Mouse (Mus musculus): ENCODE data around the gene Nova2.

Nova2 gene

DNA sequence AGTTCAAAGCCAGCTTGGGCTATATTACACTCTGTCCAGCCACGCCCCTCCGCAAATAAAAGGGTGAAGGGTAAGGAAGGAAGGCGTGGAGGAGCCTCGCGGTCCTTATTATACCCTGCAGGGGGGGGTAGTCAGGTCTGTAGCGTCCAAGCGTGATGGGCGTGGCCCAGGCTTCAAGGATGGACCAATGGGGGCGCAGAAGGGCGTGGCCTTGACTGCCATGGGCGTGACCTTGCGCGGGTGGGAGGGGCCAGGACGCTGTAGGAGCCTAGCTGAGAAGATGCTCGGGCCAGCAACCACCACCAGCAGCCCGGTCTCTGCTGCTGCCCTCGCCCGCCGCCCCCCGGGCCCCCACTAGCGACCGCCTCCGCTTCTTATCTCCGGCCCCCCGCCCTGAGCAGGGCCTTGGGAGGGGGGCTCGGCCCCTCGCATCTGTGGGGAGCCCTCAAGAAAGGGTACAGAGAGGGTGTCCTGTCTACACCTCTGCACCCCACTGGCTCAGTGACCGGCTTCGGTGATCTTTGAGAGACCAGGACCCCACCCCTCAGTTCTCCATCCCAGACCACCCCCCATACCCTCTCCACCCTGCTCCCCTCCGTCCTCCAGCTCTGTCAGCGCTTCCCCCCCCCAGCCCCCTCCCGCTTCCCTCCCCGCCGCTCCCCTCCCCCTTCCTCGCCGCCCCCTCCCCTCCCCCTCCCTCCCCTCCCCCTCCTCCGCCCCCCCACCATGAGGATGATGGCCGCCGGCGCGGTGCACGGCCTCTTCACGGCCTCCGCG, at the start of gene Nova2:
Gene Nova2, plus strand, starts transcription at position 727 of the 777 bp plus-strand sequence.
- DNase-seq (ENCODE audit: low spot score in 2 of 2) = peak in 1 of 2 experiments; percentile 48

DNA sequence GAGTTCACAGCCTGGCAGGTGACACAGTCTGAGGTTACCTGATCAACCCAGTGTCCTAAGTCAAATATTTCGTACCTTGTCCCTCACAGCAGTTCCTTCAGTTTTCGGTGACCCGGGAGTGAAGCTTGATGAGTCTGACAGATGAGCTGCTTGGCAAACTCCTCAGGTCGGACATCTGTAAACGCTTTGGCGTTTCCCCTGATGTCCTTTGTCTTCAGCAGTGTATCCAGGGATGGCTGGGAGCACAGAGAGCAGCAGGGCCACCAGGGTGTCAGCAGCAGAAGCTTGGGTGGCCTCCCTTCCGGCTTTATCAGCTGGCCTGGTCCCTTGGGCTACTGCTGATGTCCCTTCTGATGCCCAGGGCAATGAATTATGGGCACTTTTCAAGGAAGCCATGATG, 47.0 kb upstream of the Nova2 start:
- no peak for DNase-seq (ENCODE audit: low spot score in 2 of 2)

DNA sequence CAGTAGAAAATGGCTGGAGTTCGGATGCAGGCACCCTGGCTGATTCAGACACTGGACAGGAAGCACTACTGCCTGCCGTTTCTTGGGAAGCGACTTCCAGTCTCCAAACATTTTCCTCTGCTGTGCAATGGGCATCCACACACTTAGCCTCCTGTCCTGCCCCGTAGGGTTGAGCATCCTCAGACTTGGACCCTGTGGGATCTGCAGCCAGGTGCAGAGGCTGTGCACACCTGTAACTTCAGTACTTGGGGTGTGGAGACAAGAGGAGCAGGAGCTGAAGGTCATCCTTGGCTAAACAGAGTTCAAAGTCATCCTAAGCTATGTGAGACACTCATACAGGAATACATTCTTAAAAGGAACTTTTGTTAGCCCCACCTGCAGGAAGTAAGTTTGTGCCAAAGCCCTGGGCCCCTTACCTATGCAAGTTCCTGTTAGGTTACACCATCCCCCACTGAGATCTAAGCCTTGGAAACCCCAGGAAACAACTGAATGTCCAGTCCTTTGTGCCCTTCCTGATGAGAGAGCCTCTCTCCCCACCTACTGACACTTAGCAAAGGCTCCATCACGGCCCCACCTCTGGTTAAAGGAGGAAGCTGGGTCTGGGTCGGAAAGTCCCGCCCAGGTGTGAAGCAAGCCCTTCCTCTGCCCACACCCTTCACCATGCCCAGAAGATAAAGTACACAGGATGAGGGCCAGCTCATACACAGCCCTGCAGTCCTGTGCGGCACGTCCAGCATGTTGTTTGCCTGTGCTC, 41.5 kb upstream of the Nova2 start:
- peak in 1 of 2 experiments; percentile 18 for DNase-seq (ENCODE audit: low spot score in 2 of 2)

- DNase-seq (ENCODE audit: low spot score in 2 of 2) = no peak
These were observed 40.8 kb upstream of the Nova2 start for GRCm38 (mm10) chr7:18884745-18885422.

- DNase-seq (ENCODE audit: low spot score in 2 of 2) = no peak
These were observed 38.7 kb upstream of the Nova2 start for GRCm38 (mm10) chr7:18886963-18887362.

GRCm38 (mm10) chr7:18890848-18891247, 34.8 kb upstream of the Nova2 start:
- DNase-seq (ENCODE audit: low spot score in 2 of 2) = no peak

DNA sequence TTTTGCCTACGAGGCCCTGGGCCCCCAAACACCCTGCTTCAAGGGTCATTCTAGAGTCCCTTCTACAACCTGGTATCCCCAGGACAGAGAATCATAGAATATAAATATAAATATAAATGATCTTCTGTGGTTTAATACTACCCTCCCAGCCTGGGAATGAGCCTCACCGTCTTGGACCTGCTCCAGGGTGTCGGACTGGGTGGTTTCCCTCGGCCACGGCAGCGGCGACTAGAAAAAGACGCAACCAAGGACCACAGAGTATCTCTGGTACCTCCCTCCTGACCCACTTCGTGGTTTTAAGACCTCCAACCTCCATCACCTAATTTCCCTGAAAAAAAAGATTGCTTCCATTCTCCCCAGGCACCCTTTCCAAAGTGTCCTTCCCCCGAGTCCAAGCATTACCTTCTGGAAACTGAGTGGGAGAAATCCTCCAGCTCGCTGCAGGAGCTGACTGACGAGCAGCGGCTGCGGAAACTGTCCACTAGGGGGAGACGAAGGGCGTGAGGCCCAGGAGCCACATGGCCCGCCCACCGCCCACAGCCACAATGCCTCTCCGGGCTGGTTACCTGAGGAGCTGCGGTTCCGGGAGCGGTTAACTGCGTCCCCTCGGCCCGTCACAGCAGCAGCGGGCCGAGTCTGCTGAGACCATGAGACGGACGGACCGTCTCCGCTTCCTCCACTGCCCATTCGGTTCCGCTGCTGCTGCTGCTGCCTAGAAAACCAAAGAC, 33.7 kb upstream of the Nova2 start:
- DNase-seq (ENCODE audit: low spot score in 2 of 2) = peak; percentile 72 to 79

DNA sequence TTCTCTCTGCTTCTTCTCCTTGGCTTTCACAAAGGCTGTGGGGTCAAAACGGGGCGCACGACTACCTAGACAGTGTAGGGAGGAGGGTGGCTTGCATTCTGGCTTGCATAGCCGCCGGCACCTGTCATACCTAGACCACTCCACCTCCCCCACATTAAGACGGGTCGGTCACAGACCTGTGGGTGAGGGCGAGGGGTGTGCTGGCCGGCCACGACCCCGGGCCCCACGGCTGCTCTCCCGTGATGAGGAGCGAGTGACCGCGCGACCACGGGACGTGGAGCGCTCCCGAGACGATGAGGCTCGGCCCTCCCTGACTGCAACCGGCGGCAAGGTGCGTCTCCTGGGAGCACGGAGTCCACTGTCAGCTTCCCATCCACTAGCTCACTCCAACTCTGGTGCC, 32.7 kb upstream of the Nova2 start:
- no peak for DNase-seq (ENCODE audit: low spot score in 2 of 2)

DNA sequence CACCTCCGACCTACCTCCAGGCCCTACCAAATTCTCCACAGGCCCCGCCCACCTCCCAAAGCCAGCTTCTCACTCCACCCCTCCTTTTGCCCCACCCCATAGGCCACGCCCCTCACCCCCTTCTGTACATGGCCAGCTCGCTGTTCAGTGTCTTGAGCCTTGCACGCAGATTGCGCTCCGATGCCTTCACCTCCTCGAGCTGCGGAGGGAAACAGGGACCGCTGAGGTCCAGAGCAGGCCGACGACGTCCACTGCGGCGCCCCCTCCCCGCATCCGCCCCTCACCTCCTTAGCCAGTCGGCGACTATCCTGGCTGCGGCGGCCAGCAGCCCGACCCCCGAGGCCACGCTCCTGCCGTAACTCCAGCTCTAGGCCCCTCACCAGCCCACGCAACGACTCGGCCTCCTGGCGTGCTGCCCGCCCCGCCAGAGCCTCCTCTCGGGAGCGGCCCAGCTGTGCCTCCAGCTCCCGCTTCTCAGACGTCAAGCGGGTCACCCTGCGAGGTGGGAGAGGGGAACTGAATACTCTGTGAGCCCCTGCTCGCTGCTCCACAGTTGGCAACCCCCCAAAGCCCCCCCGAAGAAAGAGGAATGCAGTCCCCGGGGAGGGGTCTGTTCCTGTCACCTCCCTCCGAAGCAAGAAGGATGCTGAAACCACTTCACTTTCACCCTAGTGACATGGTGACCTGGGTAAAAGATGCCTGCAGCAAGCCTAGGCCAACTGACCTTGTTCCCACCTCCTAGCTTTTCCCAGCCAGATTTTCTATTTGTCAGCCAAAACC, 31.8 kb upstream of the Nova2 start:
- DNase-seq (ENCODE audit: low spot score in 2 of 2) = peak; percentile 42 to 45

DNA sequence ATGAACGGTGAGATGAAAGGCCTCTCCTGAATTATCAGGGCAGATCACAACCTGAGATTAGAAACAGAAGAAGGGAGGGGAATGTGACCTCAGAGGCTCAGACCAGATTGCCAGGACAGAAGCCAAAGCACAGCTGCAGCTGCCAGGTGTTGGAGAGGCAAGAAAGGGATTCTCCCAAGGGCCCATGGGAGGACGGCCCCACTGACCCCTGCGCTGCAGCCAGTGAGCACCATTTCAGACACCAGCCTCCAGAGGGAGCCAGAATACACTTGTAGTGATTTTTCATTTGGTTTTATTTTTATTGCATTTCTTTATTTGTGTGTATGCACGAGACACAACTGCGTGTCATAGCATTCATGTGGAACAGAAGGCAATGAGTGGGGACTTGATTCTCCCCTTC, 29.2 kb upstream of the Nova2 start:
- DNase-seq (ENCODE audit: low spot score in 2 of 2) = no peak

GRCm38 (mm10) chr7:18900513-18900912, 25.2 kb upstream of the Nova2 start:
- no peak for DNase-seq (ENCODE audit: low spot score in 2 of 2)

DNA sequence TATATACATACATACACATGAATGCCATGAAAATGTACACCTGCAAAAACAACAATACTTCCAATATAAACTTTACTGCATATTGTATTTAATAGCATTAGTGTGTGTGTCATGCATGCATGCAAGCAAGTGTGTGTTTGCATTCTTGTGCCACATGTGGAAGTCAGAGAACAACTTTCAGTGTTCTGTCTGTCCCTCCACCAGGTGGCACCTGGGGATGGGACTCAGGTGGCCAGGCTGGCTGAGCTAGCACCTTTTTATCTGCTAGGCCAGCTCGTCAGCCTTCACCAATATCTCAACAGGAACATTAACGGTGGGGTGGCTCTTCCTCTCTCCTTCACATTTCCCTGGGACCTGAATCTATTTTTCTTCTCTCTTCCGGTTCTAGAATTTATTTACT, 23.2 kb upstream of the Nova2 start:
- no peak for DNase-seq (ENCODE audit: low spot score in 2 of 2)

DNA sequence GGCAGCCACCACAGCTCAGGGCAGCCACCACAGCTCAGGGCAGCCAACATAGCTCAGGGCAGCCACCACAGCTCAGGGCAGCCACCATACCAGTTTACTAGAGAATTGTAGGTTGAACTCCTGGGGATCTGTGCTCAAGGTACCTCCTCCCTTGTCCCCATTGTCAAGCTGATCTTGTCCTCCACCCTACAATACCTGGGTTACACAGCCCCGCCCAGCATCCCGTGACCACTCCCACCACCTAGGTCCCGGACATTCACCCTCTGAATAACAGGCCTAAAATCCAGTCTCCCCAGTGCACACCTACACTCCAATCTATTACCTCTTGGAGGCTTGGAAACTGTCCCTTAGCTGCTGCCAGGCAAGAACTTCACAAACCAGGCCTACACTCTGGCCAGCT, 20.7 kb upstream of the Nova2 start:
- no peak for DNase-seq (ENCODE audit: low spot score in 2 of 2)

DNA sequence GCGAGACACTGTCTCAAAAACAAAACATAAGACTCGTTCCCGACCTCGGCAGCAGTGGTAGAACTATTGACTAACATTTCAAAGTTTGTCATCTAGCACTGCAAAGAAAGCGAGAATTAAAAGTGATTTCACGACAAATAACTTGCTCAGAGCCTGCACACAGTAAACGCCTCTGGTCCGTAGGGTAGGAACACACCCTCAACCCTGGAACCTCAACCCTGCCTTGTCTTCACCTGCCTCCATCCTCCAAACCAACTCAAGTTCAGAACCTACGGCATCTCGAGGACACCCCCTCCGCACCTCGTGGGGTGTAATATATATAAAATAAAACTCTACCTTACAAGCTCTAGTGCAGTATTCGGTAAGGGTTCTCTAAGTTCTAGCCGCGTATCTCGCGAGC, 15.9 kb upstream of the Nova2 start:
- DNase-seq (ENCODE audit: low spot score in 2 of 2) = no peak

DNA sequence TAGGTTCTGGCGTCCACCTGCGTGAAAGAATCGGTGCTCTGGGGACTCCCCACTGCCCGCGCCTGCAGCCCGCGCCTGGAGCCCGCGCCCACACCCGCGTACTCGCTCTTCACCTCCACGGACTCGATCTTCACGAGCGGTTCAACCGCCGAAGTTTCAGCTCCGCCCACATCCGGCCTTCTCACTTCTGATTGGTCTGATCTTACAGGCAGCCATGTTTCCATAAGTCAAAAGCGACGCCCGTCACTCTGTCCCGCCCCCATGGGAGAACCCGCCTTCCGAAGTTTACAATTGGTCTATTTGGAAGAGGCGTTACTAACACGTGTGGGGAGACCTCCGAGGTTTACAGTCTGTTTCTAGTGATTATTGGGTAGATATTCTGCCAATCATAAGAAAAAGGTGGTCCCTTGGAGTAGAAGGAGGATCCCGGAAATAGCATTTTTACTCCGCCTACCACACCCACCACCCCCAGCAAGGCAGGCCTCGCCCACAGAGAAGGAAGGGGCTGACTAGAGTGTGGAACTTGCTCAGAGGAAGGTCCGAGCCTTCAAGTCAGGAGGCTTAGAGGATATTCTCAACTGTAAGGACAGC, 15.4 kb upstream of the Nova2 start, which contains the start of gene Ccdc61:
Gene Ccdc61, minus strand, starts transcription at position 175 of the 591 bp plus-strand sequence.
- DNase-seq (ENCODE audit: low spot score in 2 of 2) = peak; percentile 92 to 97

GRCm38 (mm10) chr7:18916254-18916653, 9.4 kb upstream of the Nova2 start:
- DNase-seq (ENCODE audit: low spot score in 2 of 2) = no peak

DNA sequence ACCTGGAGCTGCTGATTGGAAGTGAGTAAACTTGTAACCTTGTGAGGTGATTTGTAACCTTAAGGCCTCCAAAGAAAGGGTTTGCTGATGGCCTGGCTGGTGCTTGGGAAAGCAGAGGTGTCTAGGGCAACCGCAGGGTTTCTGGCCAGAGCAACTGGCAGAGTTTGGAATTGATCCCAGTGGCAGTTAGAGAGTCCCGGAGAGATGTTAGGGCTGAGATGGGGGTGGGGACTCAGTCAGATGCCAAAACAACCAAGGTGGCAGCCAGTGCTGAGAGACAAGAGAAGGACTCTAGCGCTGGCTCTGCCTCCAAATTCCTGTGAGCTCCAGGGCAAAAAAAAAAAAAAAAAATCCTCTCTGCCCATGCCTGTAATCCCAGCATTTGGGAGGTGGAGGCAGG, 7.8 kb upstream of the Nova2 start:
- DNase-seq (ENCODE audit: low spot score in 2 of 2) = no peak

DNA sequence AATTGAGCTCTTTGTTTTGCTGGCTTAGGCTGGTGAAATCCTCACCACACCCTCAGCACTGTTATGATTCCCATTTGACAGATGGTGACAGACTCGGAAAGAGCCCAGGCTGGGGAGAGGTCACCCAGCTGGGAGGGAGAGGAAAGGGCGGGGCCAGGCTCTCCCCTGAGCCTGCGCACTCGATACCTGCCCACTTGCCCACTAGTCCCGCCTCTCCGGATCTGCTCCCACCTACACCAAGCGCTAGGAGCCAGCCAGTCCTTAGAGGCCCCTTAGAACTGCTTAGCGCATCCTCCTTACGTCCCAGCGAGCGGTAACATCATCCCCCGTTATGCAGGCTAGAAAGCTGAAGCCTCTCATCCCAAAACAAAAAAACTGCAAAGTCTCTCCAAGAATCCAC, 4.6 kb upstream of the Nova2 start:
- peak in 1 of 2 experiments; percentile 56 for DNase-seq (ENCODE audit: low spot score in 2 of 2)

- DNase-seq (ENCODE audit: low spot score in 2 of 2) = no peak
These were observed 2.9 kb upstream of the Nova2 start for GRCm38 (mm10) chr7:18922807-18923206.

GRCm38 (mm10) chr7:18923267-18923666, 2.4 kb upstream of the Nova2 start:
- no peak for DNase-seq (ENCODE audit: low spot score in 2 of 2)

Measured in urinary bladder, adult 18-20 months (tissue).